Mouse (Mus musculus) adrenal gland, postnatal 25 days (tissue): ENCODE measurements at regions not wholly inside any gene's neighbourhood (a gene's known extent, or its start where the extent isn't known, plus 50 kb on each side); places are given as distances from the start of the nearest gene placed in this dataset.
A peak's percentile ranks its signal among the peaks of the same experiment; 100 is the strongest.

ENCODE experiments used
- DNase-seq: peaks from one replicate; pipeline ENCODE4 v3.0.0; 2021; ENCODE audit warnings: mixed read lengths

DNA sequence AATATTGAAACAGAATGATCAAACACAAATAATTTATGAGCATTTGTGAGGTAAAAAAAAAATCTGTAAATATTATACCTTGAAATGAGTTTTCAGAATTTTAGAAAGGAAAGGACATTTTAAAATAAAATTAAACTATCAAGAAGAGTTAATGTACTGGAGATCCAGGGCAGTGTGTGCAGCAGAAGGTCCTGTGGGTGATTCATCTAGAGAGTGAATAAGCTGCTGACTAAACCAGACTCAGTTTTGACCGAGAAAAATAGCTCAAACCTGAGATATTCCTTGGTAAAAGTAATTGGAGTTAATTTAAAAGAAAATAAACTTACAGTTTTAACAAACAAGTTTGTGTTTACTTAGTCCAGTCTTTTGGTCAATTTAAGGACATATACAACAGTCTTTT, 1118.6 kb upstream of the Celf2 start:
- DNase-seq = no peak

DNA sequence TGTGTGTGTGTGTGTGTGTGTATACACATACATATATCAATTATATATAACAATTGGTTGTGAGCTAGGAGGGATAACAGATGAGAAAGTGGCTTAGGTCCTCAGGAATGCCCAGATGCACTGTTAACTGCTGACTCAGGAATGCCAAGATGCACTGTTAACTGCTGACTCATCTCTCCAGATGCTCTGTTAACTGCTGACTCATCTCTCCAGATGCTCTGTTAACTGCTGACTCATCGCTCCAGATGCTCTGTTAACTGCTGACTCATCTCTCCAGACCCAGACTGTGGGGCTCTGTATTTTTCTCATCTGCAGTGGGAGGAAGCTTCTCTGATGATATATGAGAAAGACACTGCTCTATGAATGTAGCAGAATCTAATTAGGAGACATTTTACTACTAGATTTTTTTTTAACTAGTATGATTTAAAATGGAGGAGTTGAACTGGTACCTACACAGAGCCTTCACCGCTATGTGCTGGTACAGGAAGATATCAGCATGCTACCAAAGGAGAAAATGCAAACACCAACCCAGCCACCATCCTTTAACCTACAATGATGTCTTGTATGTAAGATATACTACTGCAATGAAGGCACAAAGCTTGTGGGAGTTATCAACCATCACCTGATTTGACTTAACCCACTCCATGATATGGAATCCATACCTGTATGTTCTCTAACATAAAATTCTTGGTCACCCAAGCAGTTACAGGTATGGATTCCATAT, 1119.3 kb upstream of the Celf2 start:
- no peak for DNase-seq

GRCm38 (mm10) chr2:8638082-8638481, 1128.7 kb upstream of the Celf2 start:
- no peak for DNase-seq

- no peak for DNase-seq
Observed at GRCm38 (mm10) chr2:8639282-8639681, 1129.9 kb upstream of the Celf2 start.

DNA sequence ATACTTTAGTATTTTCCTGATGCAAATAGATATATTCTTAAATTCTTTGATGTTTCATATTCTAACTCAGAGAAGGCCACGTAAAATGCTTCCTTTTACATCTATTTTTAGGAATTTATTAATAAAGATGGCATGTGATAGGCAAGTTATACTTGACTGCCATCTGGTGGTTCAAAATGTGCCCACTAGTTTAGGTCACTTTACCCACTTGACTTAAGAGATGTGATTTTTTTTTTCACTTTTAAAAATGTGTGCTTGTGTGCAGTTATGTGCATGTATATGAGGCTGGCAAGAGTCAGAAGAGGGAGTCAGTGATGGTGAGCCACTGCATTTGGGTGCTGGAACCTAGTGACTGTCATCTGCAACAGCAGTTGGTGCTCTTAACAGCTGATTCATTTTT, 1136.1 kb upstream of the Celf2 start:
- DNase-seq = no peak

GRCm38 (mm10) chr2:8660544-8660943, 1151.2 kb upstream of the Celf2 start:
- no peak for DNase-seq

- peak; percentile 62 for DNase-seq
Observed at GRCm38 (mm10) chr2:8673751-8674378, 1164.5 kb upstream of the Celf2 start.

- no peak for DNase-seq
Observed at GRCm38 (mm10) chr2:8675537-8675936, 1166.2 kb upstream of the Celf2 start.

DNA sequence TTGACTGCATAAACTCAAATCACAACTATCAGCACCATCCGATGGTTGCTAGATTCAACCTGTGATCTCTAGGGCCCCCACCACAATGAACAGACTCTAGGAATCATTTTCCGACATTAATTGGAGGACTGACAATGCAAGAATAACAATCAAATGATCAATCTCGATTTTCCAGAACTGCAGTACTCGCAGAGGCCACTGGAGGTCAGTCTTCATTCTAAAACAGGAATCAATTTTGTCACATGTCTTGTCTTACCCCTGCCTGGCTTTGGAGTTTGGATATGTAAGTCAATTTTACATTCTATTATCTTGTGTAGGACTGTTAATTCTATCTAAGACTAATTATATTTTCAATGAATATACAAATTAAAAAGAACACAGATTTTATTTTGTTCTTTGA, 1167.2 kb upstream of the Celf2 start:
- DNase-seq = peak; percentile 10

- DNase-seq = no peak
Observed at GRCm38 (mm10) chr2:8690846-8691643, 1181.7 kb upstream of the Celf2 start.

GRCm38 (mm10) chr2:8729306-8729705, 1151.7 kb upstream of the 4930412O13Rik start:
- peak; percentile 28 for DNase-seq

GRCm38 (mm10) chr2:8754142-8754541, 1126.9 kb upstream of the 4930412O13Rik start:
- peak; percentile 3 for DNase-seq

- no peak for DNase-seq
Observed at GRCm38 (mm10) chr2:8756546-8756945, 1124.5 kb upstream of the 4930412O13Rik start.

DNA sequence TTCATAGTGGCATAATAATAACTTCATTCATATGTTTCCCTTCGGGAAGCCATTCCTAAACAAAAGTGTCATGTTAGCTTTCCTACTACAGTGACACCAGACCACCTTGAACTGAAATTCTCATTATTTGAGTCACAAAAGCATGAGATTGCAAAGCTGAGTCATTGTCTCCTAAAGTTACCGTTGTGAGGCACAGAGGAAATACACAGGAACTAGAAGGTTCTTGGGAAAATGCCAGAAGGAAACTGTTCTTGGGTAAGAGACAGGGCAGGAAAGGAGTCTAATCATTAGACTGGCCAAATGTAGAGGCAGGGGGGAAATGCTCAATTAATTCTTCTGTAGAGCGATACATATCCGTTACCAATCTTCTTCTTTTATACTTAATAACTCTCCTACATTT, 1110.4 kb upstream of the 4930412O13Rik start:
- no peak for DNase-seq

DNA sequence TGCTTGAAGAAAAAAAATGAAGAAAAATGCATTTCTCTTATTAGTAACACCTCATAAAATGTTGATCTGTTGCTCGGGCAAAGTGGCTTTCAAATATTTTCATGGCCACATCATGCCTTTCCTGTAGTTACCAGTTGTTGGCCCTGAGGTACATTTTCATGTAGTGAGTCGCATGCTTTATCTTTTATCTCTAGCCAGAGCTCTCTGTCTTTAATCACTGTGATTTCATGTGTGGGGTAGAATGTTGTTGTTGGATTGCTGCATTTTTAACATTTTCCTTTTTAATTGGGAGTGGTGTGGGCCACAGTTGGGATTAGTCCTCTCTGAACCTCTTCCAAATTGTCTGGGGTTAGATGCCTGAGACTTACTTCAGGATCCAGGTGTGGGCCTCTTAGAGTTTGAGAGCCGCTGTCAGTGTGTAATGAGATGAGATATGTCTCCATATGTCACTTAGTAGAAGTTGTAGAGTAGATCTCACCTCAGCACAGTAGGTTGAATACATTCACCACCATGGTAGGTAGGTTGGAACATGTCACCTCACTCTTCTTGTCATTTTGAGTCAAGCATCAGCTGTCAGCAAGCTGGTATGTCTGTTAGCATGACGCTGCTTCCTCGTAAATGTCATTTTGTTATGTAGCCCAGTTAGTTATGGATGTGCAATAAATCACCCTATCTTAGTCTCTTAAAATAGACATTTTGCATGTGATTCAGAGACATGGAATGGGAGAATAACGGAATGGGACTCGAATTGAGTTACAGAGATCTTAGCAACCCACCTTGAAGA, 1099.7 kb upstream of the 4930412O13Rik start:
- DNase-seq = no peak

GRCm38 (mm10) chr2:8782225-8782624, 1098.8 kb upstream of the 4930412O13Rik start:
- DNase-seq = no peak

- DNase-seq = no peak
Observed at GRCm38 (mm10) chr2:8802061-8802460, 1079.0 kb upstream of the 4930412O13Rik start.

DNA sequence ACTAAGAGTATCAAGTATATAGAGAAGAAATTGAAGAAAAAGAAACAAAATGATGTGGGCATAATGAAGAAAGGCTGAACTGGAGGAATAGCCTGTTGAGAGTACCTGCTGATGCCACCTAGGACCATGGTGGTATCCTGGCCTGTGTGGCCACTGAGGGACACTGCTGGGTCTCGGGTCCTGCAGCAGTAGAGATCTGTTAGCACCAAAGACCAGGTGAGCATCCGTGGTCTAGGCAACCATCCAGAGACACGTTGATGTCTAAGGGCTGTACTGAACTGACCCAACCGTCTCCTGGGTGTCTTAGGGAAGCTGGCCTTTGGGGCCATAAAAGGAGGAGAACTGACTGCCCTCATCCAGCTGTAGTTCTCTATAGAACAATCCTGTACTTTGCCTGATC, 1071.4 kb upstream of the 4930412O13Rik start:
- no peak for DNase-seq

DNA sequence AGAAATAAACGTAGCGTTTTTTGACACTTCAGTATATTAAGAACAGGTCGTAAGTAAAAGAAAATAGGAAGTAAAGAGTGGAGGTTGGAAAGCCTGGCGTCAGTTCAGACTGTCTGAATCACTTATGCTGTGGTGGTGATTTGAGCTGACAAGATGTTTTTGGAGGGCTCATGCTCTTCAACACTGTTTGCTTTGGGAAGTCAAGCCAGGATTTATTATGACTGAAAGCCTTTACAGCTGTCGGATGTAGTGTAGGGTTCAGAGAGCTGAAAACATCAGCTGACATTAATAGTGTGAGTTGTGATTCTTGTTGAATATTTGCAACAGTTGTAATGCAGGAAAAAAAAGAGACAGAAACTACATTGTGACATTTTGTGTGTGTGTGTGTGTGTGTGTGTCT, 1062.9 kb upstream of the 4930412O13Rik start:
- no peak for DNase-seq

DNA sequence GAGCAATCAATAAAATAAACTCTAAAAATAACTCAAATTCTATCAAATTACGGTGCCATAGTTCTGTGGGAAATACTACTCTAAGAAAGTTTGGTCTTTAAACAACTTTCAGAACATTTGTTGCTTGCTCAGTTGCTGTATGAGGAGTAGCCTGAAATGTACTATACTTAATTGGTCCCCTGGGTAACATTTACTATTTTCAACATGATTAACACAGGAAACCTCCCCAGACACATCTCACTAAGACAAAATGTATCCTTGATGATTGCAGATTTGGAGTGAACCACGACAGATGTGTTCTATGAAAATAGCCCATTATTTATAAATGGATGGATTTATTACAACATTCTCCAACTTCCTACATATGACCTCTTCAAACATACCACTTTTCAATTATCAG, 1055.6 kb upstream of the 4930412O13Rik start:
- no peak for DNase-seq
